Mouse (Mus musculus): ENCODE data around the gene Cdpf1.

- TF ChIP-seq USF1 (IDR thresholded peaks at IDR 0.05; ENCODE audit: low read depth) (no peak), CTCF (IDR thresholded peaks at IDR 0.05; ENCODE audit: control insufficient read depth, insufficient read depth, insufficient read length) (no peak), MAX (IDR thresholded peaks at IDR 0.05) (no peak), MYOD1 (IDR thresholded peaks at IDR 0.05; ENCODE audit: control insufficient read depth, insufficient read length, low read depth) (no peak), MYOG (IDR thresholded peaks at IDR 0.05; ENCODE audit: control insufficient read depth, extremely low read depth, insufficient read length) (no peak), CEBPB (IDR thresholded peaks at IDR 0.05; ENCODE audit: low read depth) (no peak)
These were observed 46.5 kb downstream of the Cdpf1 start for GRCm38 (mm10) chr15:85765022-85765421.

Data from C2C12 (cell line).